Mouse (Mus musculus): Measurements from ENCODE around the gene Lpgat1.

DNA sequence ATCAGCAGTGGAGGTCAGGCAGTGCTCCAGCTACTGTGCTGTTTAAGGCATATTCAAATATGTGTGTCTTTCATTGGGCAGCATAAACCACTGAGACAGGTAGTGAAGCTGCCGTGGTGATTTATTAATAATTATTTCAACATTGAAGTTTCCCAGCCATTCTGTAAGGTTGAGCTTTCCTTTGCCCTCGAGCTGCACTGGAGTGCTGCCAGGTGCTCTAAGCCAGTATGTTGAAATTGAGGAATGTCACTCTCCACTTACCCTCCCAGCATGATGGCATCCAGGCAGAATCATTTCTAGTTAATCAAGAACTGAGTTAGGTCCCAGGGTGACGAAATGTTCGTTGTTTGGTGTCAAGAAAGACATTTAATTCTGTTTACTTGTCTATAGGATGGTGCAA lies 24.4 kb upstream of the Lpgat1 start:
- TF ChIP-seq CTCF (conservative IDR thresholded peaks at IDR 0.05; ENCODE audit: low read length), result no peak
- TF ChIP-seq POU5F1 (IDR thresholded peaks at IDR 0.05; ENCODE audit: borderline replicate concordance, low read length), result no peak
